Mouse (Mus musculus) hindbrain, embryonic 11.5 days (tissue): ENCODE measurements around the gene Gja3. TPM values are rescaled to one million over a fixed set of nuclear protein-coding genes. Genes with fewer than 3 reads are reported as not detected.

Experiments
- ATAC-seq: fragments of 200-750 bp; cut with Nextera tagmentation; 2 replicates; pipeline ENCODE4 v1.8.0; 2017; ENCODE audit warnings: mild to moderate bottlenecking, moderate TSS enrichment, moderate library complexity; ENCODE audit not compliant: low FRiP score
- DNase-seq: peaks from one replicate; pipeline ENCODE4 v3.0.0-alpha.2; 2015; ENCODE audit warnings: low spot score
- H3K27ac ChIP-seq: fragments of 300-500 bp; sonication (generic); 2 replicates; pipeline ENCODE4 v1.5.1; 2014; ENCODE audit warnings: mild to moderate bottlenecking, low read depth, low read length
- H3K27me3 ChIP-seq: fragments of 300-500 bp; sonication (generic); 2 replicates; pipeline ENCODE4 v1.6.1; 2014; ENCODE audit warnings: mild to moderate bottlenecking, low read length, moderate library complexity, mixed read lengths; ENCODE audit not compliant: control insufficient read depth, insufficient read depth
- H3K36me3 ChIP-seq: fragments of 300-500 bp; sonication (generic); 2 replicates; pipeline ENCODE4 v1.6.1; 2014; ENCODE audit warnings: mild to moderate bottlenecking, low read length, moderate library complexity, mixed read lengths; ENCODE audit not compliant: control insufficient read depth, insufficient read depth
- H3K4me1 ChIP-seq: fragments of 300-500 bp; sonication (generic); replicated peaks from 2 replicates; pipeline ENCODE4 v1.6.1; 2014; ENCODE audit warnings: low read length, mixed read lengths; ENCODE audit not compliant: control insufficient read depth, insufficient read depth
- H3K4me2 ChIP-seq: fragments of 300-500 bp; sonication (generic); replicated peaks from 2 replicates; pipeline ENCODE4 v1.6.1; 2014; ENCODE audit warnings: mild to moderate bottlenecking, low read depth, low read length
- H3K4me3 ChIP-seq: fragments of 300-500 bp; sonication (generic); 2 replicates; pipeline ENCODE4 v1.5.1; 2014; ENCODE audit warnings: low read depth, low read length
- H3K9ac ChIP-seq: fragments of 300-500 bp; sonication (generic); 2 replicates; pipeline ENCODE4 v1.6.1; 2014; ENCODE audit warnings: low read depth, low read length
- H3K9me3 ChIP-seq: fragments of 300-500 bp; sonication (generic); 2 replicates; pipeline ENCODE4 v1.6.1; 2016; ENCODE audit warnings: low read length; ENCODE audit not compliant: control insufficient read depth
- whole genome bisulfite sequencing: fragments of 180-500 bp; shearing (Covaris S2); extraction: QIAGEN DNeasy Blood & Tissue Kit; methylation state at CpG from one replicate; pipeline ENCODE4 v1.1.7; 2014; 5-methylcytosine and 5-hydroxymethylcytosine counted together
- polyA plus RNA-seq: library from polyadenylated mRNA; unstranded; fragments of >200 nt; fragmentation: Nextera tagmentation; extraction: Ambion mirVana; gene quantifications from 2 replicates; pipeline ENCODE4 v1.2.1, GENCODE M21; 2014

Gja3 gene
- not detected in 2 replicates for polyA plus RNA-seq

GRCm38 (mm10) chr14:57057563-57058321 lies at the start of gene Gja3:
Gene Gja3 (minus strand): TSS chr14:57058100.
- H3K4me2 ChIP-seq: peak within 1 kb of the TSS; percentile 88
- H3K9ac ChIP-seq: no peak within 1 kb of the TSS
- under 1% methylated on average over 70 of the region's 79 CpGs for WGBS
- H3K27me3 ChIP-seq: peaks cover 34% of the 10 kb centered on the region
- ATAC-seq: peak; percentile 49; the same call in 1 of the 2 replicates
- no peaks in the 10 kb centered on the region for H3K36me3 ChIP-seq
- DNase-seq: peak; percentile 61
- no peaks in the 10 kb centered on the region for H3K9me3 ChIP-seq
- peak within 1 kb of the TSS; percentile 53 for H3K4me3 ChIP-seq
- no peak within 1 kb of the TSS for H3K27ac ChIP-seq
- H3K4me1 ChIP-seq: 0 out of 2 replicates have a peak, but pooled peaks cover 2% of the 10 kb centered on the region

DNA sequence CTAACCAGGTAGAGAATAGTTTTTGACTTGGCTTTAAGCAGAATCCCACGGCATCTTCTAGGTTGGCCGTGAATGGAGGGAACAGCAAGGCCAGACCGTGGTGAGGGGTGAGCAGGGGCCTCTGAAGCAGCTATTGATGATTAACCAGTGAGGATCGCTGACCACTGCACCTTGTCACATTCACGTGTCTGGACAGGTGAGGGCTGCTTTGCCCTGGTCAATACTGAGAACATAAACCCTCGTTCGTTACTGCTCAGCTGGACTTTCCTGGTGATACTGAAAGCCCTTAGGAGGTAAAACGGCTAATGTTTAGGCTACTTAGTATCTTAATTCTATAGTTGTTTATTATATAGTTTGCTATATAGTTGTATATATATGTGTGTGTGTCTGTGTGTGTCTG lies 49.2 kb upstream of the Gja3 start:
- H3K27me3 ChIP-seq: peaks cover 48% of the 10 kb centered on the region
- DNase-seq (no peak), ATAC-seq (no peak)
- no peak overlapping the region for H3K9ac ChIP-seq
- no peaks in the 10 kb centered on the region for H3K9me3 ChIP-seq
- peaks cover 2% of the 10 kb centered on the region; the same call in 1 of the 2 replicates for H3K4me1 ChIP-seq
- H3K4me2 ChIP-seq: no peak overlapping the region
- H3K27ac ChIP-seq: no peak overlapping the region
- H3K36me3 ChIP-seq: no peaks in the 10 kb centered on the region
- H3K4me3 ChIP-seq: no peak overlapping the region
- WGBS: 76% methylated on average over 8 of the region's 8 CpGs

- Histone ChIP-seq H3K9me3 (no peaks in the 10 kb centered on the region), H3K27me3 (peaks cover 53% of the 10 kb centered on the region), H3K27ac (no peak overlapping the region), H3K36me3 (no peaks in the 10 kb centered on the region), H3K9ac (no peak overlapping the region), H3K4me3 (no peak overlapping the region), H3K4me2 (no peak overlapping the region), H3K4me1 (peaks cover 2% of the 10 kb centered on the region; the same call in 1 of the 2 replicates)
- peak; percentile 13 for DNase-seq
- ATAC-seq: no peak
- WGBS: 44% methylated on average over 11 of the region's 11 CpGs
These were observed 47.8 kb upstream of the Gja3 start for GRCm38 (mm10) chr14:57105721-57106120.

DNA sequence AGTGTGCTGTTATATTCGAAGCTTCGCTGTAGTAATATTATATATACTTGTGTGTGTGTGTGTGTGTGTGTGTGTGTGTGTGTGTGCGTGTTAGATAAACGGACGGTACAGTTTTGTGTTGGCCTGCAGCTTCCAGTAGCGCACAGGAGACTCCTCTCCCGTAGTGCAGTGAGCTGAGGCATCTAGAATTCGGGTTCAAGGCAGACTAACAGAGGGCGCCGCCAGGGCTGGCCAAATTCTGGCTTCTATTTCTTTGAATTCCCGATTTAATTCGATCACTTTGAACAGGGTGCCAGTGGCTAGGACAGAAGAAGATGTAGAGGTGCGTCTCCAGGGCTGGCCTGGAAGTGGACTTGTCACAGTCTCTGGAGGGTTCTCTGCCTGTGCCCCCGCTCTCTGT lies 47.2 kb upstream of the Gja3 start:
- WGBS: 9% methylated on average over 14 of the region's 14 CpGs
- Histone ChIP-seq H3K4me3 (no peak overlapping the region; the same call in 1 of the 2 replicates), H3K9ac (no peak overlapping the region), H3K27me3 (peaks cover 53% of the 10 kb centered on the region), H3K27ac (no peak overlapping the region), H3K9me3 (no peaks in the 10 kb centered on the region), H3K4me1 (peaks cover 2% of the 10 kb centered on the region; the same call in 1 of the 2 replicates), H3K4me2 (peak overlapping the region; percentile 98), H3K36me3 (no peaks in the 10 kb centered on the region)
- no peak for ATAC-seq
- DNase-seq: peak; percentile 27

DNA sequence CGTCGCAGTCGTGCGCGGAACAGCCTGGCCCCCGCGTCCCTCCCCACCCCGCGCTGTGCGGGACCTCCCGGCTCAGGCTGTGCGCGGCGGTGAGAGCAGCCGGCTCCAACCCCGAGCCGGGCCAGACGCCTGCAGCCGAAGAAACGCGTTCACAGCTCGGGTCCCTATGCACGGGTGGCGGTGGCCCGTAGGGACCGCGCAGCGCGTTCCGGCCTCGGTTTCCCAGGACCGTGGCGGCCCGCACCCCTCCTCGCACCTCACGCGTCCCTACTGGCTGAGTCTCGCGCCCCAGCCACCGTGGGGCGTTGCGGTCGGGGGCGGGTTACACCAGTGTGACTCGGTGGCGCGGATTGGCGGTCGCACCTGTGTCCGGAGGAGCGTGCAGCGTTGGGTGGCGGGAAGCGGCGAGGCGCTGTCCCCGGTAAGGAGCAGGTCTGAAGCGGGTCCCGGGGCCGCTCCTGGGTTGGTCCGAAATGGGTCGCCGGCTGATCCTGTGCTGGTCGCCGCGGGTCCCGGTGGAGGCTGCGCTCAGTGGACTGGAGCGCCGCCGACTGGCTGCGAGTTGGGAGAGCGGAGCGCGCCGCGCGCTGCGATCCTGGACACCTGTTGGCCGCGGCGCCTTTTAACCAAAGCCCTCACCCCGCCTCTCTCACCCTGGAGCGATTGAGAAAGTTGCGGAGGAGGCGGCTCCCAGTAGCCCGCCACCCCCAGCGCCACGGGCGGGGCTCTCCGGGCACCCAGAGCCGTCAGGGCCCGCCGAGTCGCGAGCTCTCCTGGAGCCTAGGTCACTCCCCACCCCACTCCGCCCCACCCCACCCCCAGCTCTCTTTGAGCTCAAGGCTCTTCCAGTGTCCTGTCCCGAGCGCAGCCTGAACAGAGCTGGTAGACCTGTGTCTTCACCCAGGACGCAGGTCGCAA lies 46.5 kb upstream of the Gja3 start, which contains the start of gene Gjb2:
Gjb2 (minus strand) TSS at position 597 of the 918 bp plus-strand sequence.
- Histone ChIP-seq H3K9me3 (no peaks in the 10 kb centered on the region), H3K27me3 (peaks cover 53% of the 10 kb centered on the region), H3K9ac (peak within 1 kb of the TSS; percentile 8; the same call in 1 of the 2 replicates), H3K27ac (no peak within 1 kb of the TSS), H3K4me2 (peak within 1 kb of the TSS; percentile 98), H3K4me3 (peak within 1 kb of the TSS; percentile 48), H3K36me3 (no peaks in the 10 kb centered on the region), H3K4me1 (peaks cover 2% of the 10 kb centered on the region; the same call in 1 of the 2 replicates)
- 1% methylated on average over 77 of the region's 101 CpGs for whole genome bisulfite sequencing
- DNase-seq (peak; percentile 67), ATAC-seq (peak; percentile 56)

DNA sequence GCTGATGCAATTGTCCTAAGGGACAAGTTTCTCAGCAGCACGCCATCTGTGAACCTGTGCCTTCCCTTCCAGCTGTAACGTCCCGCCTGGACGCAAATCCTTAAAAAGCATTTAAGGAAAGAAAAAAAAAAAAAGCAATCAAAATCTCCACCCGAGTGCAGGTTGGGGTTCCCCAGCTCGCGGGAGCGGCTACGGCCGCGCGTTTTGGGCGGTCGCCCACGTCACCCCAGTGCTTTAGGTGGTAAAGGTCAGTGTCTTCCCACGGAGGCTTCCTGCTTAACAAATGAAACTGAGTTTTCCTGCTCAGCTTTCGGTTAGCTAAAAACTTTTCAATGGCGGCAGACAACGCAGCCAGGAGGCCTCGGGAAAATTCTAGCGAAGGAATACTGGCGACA lies 45.8 kb upstream of the Gja3 start:
- DNase-seq (no peak), ATAC-seq (no peak)
- Histone ChIP-seq H3K4me2 (peak overlapping the region; percentile 98), H3K4me1 (peaks cover 2% of the 10 kb centered on the region; the same call in 1 of the 2 replicates), H3K36me3 (no peaks in the 10 kb centered on the region), H3K4me3 (peak overlapping the region; percentile 48), H3K9ac (peak overlapping the region; percentile 8; the same call in 1 of the 2 replicates), H3K27ac (no peak overlapping the region), H3K27me3 (peaks cover 53% of the 10 kb centered on the region), H3K9me3 (no peaks in the 10 kb centered on the region)
- WGBS: under 1% methylated on average over 22 of the region's 22 CpGs

DNA sequence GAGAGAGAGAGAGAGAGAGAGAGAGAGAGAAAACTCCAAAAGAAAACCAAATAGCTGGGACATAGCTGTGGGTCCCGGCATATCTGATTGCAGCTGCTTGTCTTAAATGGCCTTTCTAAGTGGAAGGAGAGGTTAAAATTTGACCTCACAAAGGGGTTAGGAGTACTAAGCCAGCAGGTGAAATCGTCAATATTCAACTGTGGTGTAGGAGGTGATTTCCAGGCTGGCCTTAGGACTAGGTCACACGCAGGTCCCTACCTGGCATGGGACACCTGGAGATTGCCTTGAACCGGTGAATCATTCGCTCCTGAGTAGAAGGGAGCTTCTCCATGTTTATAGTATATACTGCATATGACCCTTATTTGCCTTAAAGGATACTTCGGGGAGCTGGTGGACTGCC lies 45.2 kb upstream of the Gja3 start:
- Histone ChIP-seq H3K4me2 (peak overlapping the region; percentile 98), H3K4me3 (no peak overlapping the region), H3K27ac (no peak overlapping the region), H3K9ac (no peak overlapping the region), H3K9me3 (no peaks in the 10 kb centered on the region), H3K4me1 (peaks cover 2% of the 10 kb centered on the region; the same call in 1 of the 2 replicates), H3K36me3 (no peaks in the 10 kb centered on the region), H3K27me3 (peaks cover 53% of the 10 kb centered on the region)
- DNase-seq: no peak
- ATAC-seq: no peak
- 49% methylated on average over 6 of the region's 6 CpGs for WGBS

- Histone ChIP-seq H3K27ac (no peak overlapping the region), H3K9ac (no peak overlapping the region), H3K36me3 (no peaks in the 10 kb centered on the region), H3K4me3 (no peak overlapping the region), H3K9me3 (no peaks in the 10 kb centered on the region), H3K4me1 (peaks cover 2% of the 10 kb centered on the region; the same call in 1 of the 2 replicates), H3K27me3 (peaks cover 48% of the 10 kb centered on the region), H3K4me2 (no peak overlapping the region)
- ATAC-seq: no peak
- WGBS: 87% methylated on average over 7 of the region's 7 CpGs
- DNase-seq: no peak
These were observed 43.7 kb upstream of the Gja3 start for GRCm38 (mm10) chr14:57101623-57102022.
